Mouse (Mus musculus) urinary bladder, postnatal 10 days (tissue): Measurements from ENCODE around the gene Tmbim1.

ENCODE experiments used
- DNase-seq: peaks from one replicate; pipeline ENCODE4 v3.0.0; 2022; ENCODE audit warnings: low spot score

Tmbim1 gene

GRCm38 (mm10) chr1:74277883-74278537 is 27.4 kb downstream of the Tmbim1 start:
- DNase-seq: no peak

- DNase-seq: no peak
These were observed 28.4 kb downstream of the Tmbim1 start for GRCm38 (mm10) chr1:74277041-74277440.

GRCm38 (mm10) chr1:74275015-74275414 is 30.4 kb downstream of the Tmbim1 start:
- DNase-seq: no peak

- no peak for DNase-seq
These were observed 33.8 kb downstream of the Tmbim1 start for GRCm38 (mm10) chr1:74271659-74272058.

GRCm38 (mm10) chr1:74268750-74269149 is 36.7 kb downstream of the Tmbim1 start:
- DNase-seq: no peak

- DNase-seq: no peak
These were observed 42.9 kb downstream of the Tmbim1 start for GRCm38 (mm10) chr1:74262510-74262909.

- DNase-seq: no peak
These were observed 48.6 kb downstream of the Tmbim1 start for GRCm38 (mm10) chr1:74256782-74257181.

GRCm38 (mm10) chr1:74255704-74256345 is 49.6 kb downstream of the Tmbim1 start:
- no peak for DNase-seq

- no peak for DNase-seq
These were observed 55.3 kb downstream of the Tmbim1 start for GRCm38 (mm10) chr1:74250096-74250495.

- DNase-seq: no peak
These were observed 56.0 kb downstream of the Tmbim1 start for GRCm38 (mm10) chr1:74249331-74249980.

GRCm38 (mm10) chr1:74248799-74249198 is 56.6 kb downstream of the Tmbim1 start:
- DNase-seq: no peak

GRCm38 (mm10) chr1:74245525-74245924 is 59.9 kb downstream of the Tmbim1 start:
- no peak for DNase-seq

GRCm38 (mm10) chr1:74240832-74241231 is 64.6 kb downstream of the Tmbim1 start:
- no peak for DNase-seq

GRCm38 (mm10) chr1:74240311-74240710 is 65.1 kb downstream of the Tmbim1 start:
- DNase-seq: no peak

- DNase-seq: no peak
These were observed 65.8 kb downstream of the Tmbim1 start for GRCm38 (mm10) chr1:74239618-74240017.

GRCm38 (mm10) chr1:74239162-74239561 is 66.3 kb downstream of the Tmbim1 start:
- DNase-seq: no peak
